Mouse (Mus musculus): ENCODE data around the gene Fam234b.

Gene Fam234b

GRCm38 (mm10) chr6:135197921-135198532, at the start of gene Fam234b, which contains the start of gene Hebp1:
Gene Fam234b, plus strand, starts transcription at chr6:135197977.
Gene Hebp1, minus strand, starts transcription at chr6:135198022.
- DNase-seq: peak; percentile 86 to 93

DNA sequence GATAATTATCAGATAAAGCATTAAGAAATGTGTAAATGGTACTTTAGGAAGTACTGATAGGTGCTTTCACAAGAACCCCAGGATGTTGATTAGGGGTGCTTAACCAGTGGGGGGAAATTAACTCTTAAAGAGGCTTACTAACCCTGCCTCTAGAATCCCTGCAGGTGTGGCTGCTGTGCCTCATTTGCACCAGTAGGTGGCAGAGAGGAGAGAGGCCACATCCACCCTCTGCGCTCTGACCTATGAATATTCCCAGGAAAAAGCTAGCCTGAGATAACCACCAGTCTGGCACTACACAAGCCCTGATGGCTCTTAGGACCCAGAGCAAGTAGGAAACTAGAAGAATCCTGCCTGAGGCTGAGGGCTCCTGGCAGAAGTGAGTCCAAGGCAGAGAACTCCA, 49.3 kb upstream of the Fam234b start:
- peak; percentile 23 to 33 for DNase-seq

DNA sequence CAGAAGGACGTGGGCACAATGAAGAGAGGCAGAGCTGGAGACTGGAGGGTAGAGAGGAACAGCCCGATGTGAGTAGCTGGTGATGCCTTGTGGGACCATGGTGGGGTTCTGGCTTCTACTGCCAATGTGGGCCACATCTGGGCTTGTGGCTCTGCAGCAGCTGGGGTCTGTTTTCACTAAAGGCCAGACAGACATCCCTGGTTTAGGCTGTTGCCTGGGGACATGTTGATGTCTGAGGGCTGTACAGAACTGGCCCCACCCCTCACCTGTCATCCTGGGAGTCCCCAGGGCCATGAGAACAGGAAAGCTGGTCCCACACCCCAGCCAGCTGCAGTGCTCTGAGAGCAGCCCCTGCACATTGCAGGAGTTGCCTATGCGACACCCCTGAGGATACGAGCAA, 48.6 kb upstream of the Fam234b start:
- no peak for DNase-seq

DNA sequence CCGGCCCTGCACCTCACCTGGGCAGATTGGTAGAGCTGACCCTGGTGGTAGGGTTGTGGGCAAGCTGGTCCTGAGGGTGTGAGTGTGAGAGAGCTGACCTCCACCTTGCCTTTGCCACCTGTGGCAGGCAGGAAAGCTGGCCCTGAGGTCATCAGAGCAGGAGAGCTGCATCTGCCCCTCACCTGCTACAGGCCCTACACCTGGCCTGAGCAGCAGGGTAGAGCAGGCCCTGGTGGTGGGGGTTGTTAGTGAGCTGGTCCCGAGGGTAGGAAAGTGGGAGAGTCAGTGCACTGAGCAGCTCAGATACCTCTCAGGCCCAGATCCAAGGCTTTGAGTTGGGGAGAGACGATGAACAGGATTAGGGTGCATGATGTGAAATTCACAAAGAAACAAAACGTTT, 48.1 kb upstream of the Fam234b start:
- DNase-seq: no peak

- no peak for DNase-seq
Measured at GRCm38 (mm10) chr6:135150311-135150710, 47.5 kb upstream of the Fam234b start.

- no peak for DNase-seq
Measured at GRCm38 (mm10) chr6:135153719-135154118, 44.1 kb upstream of the Fam234b start.

GRCm38 (mm10) chr6:135156597-135156996, 41.2 kb upstream of the Fam234b start:
- DNase-seq: no peak

GRCm38 (mm10) chr6:135157496-135157895, 40.3 kb upstream of the Fam234b start:
- DNase-seq: no peak

- DNase-seq: no peak
Measured at GRCm38 (mm10) chr6:135158509-135158908, 39.3 kb upstream of the Fam234b start.

- no peak for DNase-seq
Measured at GRCm38 (mm10) chr6:135161356-135161755, 36.4 kb upstream of the Fam234b start.

DNA sequence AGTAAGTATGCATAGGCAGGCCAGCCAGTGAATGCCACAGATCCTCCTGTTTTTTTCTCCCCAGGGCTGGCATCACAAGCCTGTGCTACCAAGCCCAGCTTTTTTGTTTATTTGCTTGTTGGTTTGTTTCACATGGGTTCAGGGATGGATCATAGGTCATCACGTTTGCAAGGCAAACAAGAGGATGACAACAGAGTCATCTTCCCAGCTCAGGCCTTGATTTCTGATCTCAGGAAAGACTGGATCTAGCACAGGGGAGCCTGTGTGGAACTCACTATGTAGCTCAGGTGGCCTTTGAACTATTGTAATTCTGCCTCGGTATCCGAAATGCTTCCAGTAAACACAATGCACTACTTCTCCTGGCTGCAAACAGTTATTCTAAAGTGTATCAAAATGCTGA, 35.5 kb upstream of the Fam234b start:
- no peak for DNase-seq

GRCm38 (mm10) chr6:135162861-135163260, 34.9 kb upstream of the Fam234b start:
- no peak for DNase-seq

DNA sequence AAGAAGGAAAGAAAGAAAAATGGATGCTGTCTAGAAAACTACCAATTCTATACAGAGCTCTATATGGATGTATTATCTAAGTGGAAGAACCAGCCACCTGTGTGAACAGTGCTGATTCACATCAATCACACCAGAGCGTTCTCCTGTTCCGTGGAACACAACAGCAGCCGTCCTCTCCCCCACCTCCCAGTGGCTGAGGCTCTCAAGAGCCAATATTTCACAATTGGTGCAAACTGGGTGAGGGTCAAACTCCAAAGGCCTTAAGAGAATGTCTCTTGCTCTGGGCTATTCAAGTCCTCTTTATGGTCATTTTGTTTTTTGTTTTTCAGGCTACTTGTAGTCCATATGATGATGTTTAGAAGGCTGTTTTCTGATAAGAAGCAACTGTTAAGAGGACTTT, 32.6 kb upstream of the Fam234b start:
- no peak for DNase-seq

DNA sequence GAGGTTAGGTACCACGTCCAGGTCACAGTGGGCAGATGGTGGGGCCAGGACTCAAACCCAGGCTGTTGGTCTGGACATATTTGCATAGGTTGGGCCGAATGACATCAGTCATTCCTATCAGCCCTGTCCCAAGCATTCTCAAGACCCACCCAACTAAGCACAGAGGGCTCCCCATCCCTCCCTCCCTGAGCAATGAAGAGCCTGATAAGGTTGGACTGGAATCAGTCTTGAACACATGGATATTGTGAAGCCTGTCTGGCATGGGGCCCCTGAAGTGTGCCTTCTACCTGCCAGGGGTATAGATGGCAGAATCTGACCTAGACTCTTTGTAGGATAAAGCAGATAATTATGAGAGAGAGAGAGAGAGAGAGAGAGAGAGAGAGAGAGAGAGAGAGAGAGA, 32.1 kb upstream of the Fam234b start:
- DNase-seq: no peak

DNA sequence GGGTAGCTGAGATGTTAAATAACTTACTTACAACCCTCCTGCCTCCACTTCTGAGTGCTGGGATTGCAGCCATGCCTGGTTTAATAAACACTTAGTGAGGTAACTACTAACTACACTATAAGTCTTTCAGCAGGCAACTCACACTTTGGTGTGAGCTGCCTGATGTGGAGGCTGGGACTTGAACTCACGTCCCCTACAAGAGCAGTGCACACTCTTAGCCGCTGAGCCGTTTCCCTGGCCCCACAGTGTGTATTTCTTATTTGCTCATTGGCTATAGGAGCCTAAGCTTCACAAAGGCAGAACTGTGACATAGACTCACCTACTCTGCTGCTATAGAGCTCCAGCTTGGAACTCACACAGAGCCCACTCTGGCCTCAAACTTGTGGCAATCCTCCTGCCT, 31.5 kb upstream of the Fam234b start:
- no peak for DNase-seq

DNA sequence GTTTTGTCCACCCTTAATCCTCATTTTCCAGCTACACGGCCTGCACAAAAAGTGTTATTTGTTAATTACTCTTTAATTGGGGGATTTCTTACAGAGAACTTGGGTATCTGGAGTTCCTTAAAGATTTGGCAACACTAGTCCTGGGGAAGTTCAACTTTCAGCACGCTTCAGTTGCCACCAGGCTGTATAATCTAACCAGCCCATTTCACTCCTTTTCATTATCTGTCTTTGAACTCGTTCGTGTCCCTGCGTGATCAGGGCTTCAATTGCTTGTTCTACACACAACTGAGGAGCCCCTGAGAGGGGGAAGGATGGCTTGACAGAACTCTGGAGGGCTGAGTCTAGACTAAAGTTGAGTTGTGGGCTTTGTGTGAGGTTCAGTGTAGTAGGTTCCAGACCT, 31.1 kb upstream of the Fam234b start:
- DNase-seq: no peak

DNA sequence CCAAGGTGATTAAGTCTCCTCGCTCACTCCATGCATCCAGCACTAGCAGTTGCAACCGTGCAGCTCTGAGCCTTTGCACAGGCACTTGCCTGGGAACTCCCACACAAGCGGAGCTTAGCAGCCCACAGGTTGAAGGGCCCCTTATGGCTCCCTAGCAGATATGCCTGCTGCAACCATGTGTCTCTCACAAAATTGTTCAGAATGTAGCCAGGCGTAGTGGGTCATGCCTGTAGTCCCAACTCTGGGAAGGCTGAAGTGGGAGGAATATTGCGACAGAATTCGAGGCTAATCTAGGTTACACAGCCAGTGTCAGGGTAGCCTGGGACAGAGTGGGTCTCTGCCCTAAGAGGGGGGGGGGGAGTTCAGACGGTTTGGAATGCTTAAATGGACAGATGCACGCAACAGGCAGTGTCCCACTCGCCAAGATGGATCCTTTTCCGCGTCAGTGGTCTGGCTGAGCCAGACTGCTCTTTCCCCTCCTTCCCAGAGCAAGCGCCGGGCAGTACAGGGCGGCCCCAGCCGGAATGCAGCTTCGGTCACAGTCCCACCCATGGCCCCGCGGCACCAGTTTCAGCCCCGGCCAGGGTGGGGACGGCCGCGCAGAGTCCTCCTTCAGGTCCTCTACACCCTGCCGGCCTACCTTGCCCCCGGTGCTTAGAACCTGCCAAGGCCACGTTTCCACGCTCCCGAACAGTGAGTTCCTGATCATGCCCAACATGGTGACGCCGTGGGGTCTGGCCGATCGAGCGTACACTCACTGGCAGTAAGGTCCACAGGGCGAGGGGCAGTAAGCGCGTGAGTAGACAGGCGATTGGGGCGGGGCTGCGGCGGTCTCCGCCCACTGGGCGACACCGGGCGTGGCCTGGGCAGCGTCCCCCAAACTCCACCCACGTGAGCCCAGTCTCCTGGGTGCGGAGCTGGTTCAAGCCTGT, 30.1 kb upstream of the Fam234b start:
- peak; percentile 71 to 79 for DNase-seq

DNA sequence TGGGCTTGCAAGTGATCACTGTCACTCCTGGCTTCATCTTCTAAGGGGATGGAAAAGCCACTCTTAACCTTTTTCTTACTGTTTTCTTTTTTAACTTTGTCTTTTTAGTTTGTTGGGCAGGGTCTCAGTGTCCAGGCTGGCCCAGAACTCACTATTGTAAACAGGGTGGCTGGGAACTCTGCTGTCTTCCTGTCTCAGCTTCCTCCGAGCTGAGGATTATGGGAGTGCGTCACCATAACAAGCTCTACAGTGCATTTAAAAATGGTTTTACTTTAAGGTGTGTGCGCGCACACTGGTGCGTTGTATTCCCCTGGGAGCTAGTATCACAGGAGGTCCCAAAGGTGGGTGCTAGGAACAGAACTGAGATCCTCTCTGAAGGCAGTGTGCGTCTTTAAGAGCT, 29.3 kb upstream of the Fam234b start:
- no peak for DNase-seq

GRCm38 (mm10) chr6:135169246-135169645, 28.5 kb upstream of the Fam234b start:
- DNase-seq: no peak

DNA sequence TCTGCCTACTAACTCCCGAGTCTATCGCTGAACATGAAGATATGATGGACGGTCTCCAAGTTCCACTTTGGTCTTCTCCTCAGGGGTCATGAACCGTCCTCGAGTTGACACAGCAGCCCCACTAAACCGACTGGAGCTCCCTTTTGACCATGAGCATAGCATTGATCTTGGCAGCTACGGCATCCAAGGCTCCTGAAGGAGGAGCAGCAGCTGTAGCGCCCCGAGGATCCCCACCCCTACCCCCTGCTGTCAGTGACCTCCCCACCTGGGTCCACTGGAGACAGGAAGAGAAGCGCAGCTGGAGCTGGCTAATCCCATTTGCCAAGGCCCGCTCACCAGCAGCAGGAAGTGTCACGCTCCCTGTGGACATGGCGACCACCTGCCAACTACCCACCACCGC, 26.0 kb upstream of the Fam234b start:
- no peak for DNase-seq

DNA sequence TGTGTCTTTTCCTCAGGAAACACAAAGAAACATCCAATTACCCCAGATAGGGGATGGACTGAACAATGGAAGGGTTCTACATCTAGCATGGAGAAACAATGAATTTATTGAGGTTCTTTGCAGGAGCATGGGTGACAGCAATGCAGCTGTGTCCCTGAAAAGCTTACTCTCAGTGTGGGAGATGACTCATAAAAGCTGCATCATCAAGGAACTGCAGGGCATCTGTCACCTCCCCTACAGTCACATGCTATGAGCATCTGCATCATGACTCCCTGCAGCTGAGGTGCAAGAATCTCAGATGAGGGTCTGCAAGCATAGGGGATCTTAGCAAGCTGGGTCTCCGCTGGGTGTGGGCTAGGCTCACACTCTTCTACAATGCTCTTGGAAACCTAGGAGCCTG, 22.8 kb upstream of the Fam234b start:
- DNase-seq: no peak

DNA sequence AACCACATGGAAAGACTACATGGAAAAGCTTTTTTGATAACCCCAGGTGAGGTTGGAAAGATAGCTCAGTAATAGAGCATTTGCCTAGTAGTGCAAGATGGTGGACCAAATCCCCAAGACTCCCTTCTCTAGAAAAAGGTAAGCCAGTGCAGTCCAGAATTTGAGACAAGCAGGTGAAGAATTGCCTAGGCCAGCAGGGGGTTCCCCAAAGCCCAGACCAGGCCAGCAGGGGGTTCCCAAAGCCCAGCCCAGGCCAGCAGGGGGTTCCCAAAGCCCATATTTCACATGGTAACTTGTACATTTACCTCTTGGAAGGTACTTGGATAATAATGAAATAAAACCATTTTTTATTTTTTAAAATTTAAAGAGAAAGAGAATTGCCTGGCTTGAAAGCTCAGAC, 20.5 kb upstream of the Fam234b start:
- no peak for DNase-seq

DNA sequence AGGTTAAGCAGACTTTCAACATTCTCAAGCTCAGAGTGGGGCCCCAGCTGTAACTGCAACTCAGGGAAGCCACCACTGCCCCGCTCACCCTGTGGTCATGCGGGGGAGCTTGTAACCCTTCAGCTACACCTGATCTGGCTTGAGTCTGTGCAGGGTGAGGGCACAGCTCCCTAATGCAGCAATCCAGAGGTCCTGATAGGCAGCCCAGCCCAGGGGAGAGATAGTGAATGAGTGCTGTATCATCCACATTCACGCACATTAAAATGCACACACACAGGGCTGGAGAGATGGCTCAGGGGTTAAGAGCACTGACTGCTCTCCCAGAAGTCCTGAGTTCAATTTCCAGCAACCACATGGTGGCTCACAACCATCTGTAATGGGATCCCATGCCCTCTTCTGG, 19.2 kb upstream of the Fam234b start:
- no peak for DNase-seq

DNA sequence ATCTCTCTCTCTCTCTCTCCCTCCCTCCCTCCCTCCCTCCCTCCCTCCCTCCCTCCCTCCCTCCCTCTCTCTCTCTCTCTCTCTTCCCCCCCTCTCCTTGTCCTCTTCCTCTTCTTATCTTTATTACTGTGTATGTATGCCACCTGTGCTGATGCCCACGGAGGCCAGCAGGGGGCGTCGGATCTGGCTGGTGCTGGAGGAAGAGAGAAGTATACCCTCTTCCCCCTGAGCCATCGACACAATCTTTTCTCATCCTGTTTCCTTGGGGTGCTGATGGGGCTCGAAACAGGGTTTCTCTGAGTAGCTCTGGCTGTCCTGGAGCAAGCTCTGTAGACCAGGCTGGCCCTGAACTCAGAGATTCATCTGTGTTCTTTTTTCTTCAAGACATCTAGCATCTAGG, 14.9 kb upstream of the Fam234b start:
- DNase-seq: no peak

All from cerebellum, postnatal 36 days (tissue).